Mouse (Mus musculus): ENCODE measurements at regions not wholly inside any gene's neighbourhood (a gene's known extent, or its start where the extent isn't known, plus 50 kb on each side); places are given as distances from the start of the nearest gene placed in this dataset.

GRCm38 (mm10) chr16:71230104-71230653, 916.4 kb downstream of the Gbe1 start:
- TF ChIP-seq CTCF (IDR thresholded peaks at IDR 0.05; ENCODE audit: low read depth) (no peak), EP300 (optimal IDR thresholded peaks at IDR 0.05) (no peak)

Data from stomach, postnatal 0 days (tissue).